Mouse (Mus musculus) pancreas, adult 10 weeks (tissue): ENCODE results near the gene Taar7e. TPM values are rescaled to one million over a fixed set of nuclear protein-coding genes. Genes with fewer than 3 reads are reported as not detected.

Source experiments
- polyA plus RNA-seq: library from polyadenylated mRNA; stranded (reverse); fragments of 350-450 nt; fragmentation: Illumina TruSeq; extraction: RNeasy Lipid Tissue Mini Kit (QIAGEN cat#74804); gene quantifications from one replicate; pipeline ENCODE4 v1.2.3, GENCODE M21; 2015; ENCODE audit warnings: low read depth, low replicate concordance; ENCODE audit not compliant: insufficient read depth

The Taar7e gene
- not detected for polyA plus RNA-seq

GRCm38 (mm10) chr10:24037314-24037713 is at the start of gene Taar7e:
TSS of gene Taar7e (plus strand) at chr10:24037614.

GRCm38 (mm10) chr10:23993381-23993780 is 44.0 kb upstream of the Taar7e start, which contains the start of gene Taar7a:
TSS of gene Taar7a (minus strand) at chr10:23993481.

GRCm38 (mm10) chr10:23999639-24000038 is 37.8 kb upstream of the Taar7e start, which contains the start of gene Taar7b:
TSS of gene Taar7b (plus strand) at chr10:23999939.

GRCm38 (mm10) chr10:24026922-24027321 is 10.5 kb upstream of the Taar7e start, which contains the start of gene Taar7d:
TSS of gene Taar7d (plus strand) at chr10:24027222.

GRCm38 (mm10) chr10:24049210-24049609 is 11.8 kb downstream of the Taar7e start, which contains the start of gene Taar7f:
TSS of gene Taar7f (plus strand) at chr10:24049510.

GRCm38 (mm10) chr10:24076200-24076599 is 38.8 kb downstream of the Taar7e start, which contains the start of gene Taar8a:
TSS of gene Taar8a (plus strand) at chr10:24076500.

Other genes with a start within 250 kb of the Taar7e start
- 2.6 TPM for gene Slc18b1, start 240.6 kb upstream of the Taar7e start, polyA plus RNA-seq
- gene Vnn3, start 186.2 kb upstream of the Taar7e start, polyA plus RNA-seq: not detected
- 0.66 TPM for gene Vnn1, start 142.9 kb upstream of the Taar7e start, polyA plus RNA-seq
- not detected for gene Taar1, start 117.3 kb upstream of the Taar7e start, polyA plus RNA-seq
- gene Taar2, start 99.0 kb upstream of the Taar7e start, polyA plus RNA-seq: not detected
- gene Taar3, start 88.1 kb upstream of the Taar7e start, polyA plus RNA-seq: not detected
- gene Taar4, start 77.1 kb upstream of the Taar7e start, polyA plus RNA-seq: not detected
- not detected for gene Taar5, start 66.9 kb upstream of the Taar7e start, polyA plus RNA-seq
- gene Taar6, start 52.0 kb upstream of the Taar7e start, polyA plus RNA-seq: not detected
- not detected for gene Taar7a, start 44.1 kb upstream of the Taar7e start, polyA plus RNA-seq
- not detected for gene Taar7b, start 37.7 kb upstream of the Taar7e start, polyA plus RNA-seq
- not detected for gene Taar7d, start 10.4 kb upstream of the Taar7e start, polyA plus RNA-seq
- gene Taar7f, start 11.9 kb downstream of the Taar7e start, polyA plus RNA-seq: not detected
- gene Taar8a, start 38.9 kb downstream of the Taar7e start, polyA plus RNA-seq: not detected
- not detected for gene Taar8b, start 54.7 kb downstream of the Taar7e start, polyA plus RNA-seq
- not detected for gene Taar8c, start 64.3 kb downstream of the Taar7e start, polyA plus RNA-seq
- not detected for gene Taar9, start 71.9 kb downstream of the Taar7e start, polyA plus RNA-seq
- 11.3 TPM for gene Stx7, start 111.7 kb downstream of the Taar7e start, polyA plus RNA-seq
- not detected for gene Moxd1, start 185.9 kb downstream of the Taar7e start, polyA plus RNA-seq